Mouse (Mus musculus) mouse embryonic stem cell (cell line): ENCODE measurements around the gene Fut1.

Experiments
- in situ Hi-C, 2 experiments: fragments of 300-500 bp; cut with MboI; formaldehyde crosslinking; loops; 1 replicate in 1 of 2; 3 replicates in 1 of 2; pipeline ENCODE4 v1.14.3; 2019 to 2020; ENCODE audit warnings: low sequenced_read_pairs in 2 of 2, low pct_unique_long_range_greater_than_20kb in 1 of 2, mixed read lengths in 1 of 2; ENCODE audit not compliant: unreplicated experiment in 1 of 2

The Fut1 gene

DNA sequence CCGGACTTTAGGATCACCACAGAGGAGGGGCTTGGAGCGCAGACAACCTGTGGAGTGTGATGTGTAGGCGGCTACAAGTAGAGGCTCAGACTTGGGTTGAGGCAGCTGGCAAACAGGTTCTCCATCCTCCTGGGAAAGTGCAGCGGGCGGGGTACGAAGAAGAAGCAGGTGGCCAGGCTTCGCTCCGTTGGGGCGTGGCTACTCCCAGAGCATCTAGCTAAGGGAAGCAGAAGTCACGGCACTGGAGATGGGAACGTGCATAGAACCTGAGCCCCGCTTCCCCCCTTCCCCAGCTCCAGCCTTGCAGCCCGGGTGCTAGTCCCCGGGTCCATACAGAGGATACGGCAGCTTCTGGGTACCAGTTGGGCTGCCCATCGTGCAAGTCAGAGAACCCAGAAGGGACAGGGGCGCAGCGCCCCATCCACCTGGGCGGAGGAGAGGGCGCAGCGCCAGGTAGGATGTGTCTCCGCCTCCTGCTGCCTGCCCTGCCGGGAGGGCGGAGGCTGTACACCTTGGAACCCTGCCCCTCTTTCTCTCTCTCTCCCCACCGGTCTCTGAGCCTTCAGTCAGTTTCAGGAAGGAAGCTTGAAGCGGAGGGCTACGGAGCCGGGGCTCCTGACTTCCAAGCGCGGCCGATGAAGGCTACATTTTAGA, at the start of gene Fut1:
Gene Fut1 (plus strand): TSS at position 248 of the 654 bp plus-strand sequence.
- in situ Hi-C loops: no loop called here

DNA sequence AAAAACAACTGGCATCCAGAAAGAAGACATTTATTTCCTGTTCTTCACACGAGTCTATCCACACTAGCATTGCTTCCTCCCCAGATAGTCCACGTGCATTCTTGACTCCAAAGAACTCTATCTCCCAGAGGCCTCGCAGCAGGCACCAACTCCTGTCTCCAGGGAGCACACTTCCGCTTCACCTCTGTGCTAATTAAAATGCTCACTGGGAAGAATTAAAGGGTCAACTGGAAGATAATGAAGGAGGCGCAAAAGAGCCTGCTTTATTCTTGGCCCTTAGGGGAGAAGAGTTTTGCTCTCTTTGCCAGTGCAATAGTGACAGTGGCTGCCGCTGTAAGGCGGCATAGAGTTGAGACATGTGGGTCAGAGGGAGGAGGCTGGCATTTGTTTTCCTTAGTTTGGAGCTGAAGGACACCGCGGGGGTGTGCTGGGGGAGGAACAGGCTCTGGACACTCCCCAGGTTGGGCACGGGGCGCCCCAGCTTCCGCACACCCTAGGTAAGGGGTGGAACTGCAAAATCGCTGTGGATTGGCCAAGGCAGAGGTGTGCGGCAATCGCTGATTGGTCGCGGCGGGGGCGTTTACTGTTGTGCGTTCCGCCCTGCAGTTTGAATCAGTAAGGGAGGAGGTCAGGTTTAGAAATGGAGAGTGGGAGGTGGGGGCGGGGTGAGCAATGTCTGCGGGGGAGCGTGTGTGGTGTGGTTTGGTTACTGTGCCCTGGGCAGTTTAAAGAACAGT, 49.1 kb upstream of the Fut1 start:
- in situ Hi-C loops: no loop called here

DNA sequence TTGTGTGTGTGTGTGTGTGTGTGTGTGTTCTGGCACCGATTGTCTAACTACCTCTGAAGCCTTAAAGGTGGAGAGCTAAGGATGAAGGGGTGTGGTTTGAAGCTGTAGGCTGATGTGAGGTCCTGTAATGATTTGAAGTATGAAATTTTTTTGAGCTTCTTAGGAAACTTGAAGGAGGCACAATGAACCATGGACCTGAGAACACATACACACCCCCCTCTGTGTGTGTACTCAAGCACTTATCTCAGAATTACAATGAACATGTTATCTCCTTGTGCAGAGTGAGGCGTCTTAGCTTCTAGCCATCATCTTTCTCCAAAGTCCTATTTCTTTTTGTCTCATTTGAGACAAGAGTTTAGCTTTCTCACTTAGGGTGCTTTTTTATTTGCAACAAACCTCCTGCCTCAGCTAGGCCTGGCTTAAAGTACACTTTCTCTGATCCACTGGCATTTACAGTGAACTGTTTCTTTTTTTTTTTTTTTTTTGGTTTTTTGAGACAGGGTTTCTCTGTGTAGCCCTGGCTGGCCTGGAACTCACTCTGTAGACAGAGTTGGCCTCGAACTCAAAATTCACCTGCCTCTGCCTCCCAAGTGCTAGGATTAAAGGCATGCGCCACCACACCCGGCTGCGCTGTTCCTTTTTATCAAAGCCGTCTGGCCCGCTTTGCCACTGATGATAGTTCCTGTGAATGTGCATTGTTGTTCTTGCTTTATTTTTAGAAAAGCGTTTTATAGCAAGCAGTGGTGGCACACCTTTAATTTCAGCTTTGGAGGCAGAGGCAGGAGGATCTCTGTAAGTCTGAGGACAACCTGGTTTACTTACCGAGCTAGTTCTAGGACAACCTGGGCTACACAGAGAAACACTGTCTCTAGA, 48.3 kb upstream of the Fut1 start:
- in situ Hi-C loops: no loop called here

DNA sequence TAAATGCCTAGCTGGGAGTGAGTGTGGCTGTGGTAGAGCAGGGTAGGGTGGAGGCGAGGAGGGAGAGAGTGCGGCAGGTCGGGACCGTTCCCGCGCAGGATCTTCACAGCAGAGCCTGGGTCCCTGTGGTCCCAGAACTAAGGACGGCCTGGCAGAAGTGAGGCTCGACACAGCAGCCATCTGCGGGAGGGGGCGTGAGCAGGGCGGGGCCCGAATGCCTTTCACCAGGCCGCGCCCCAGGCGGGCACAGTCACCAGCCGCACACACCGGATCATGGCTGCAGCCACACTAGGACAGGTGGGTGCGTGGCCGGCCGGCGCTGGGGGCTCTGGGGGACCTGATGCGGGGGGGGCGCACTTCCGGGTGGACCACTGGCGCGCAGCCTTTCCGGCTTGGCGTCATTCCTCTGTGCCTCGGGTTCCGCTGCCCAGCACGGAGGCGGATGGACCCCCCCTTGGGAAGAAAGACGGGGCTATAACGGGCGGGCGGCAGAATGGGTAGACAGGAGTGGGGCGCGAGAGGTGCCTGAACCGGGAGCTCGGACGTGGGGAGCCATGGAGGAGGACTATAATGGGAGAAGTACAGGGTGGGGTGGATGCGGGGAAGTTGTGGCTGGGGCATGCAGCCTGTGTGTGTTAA, 46.9 kb upstream of the Fut1 start, which contains the start of gene Bcat2:
Gene Bcat2 (plus strand): TSS at position 51 of the 639 bp plus-strand sequence.
- in situ Hi-C loops: no loop called here

DNA sequence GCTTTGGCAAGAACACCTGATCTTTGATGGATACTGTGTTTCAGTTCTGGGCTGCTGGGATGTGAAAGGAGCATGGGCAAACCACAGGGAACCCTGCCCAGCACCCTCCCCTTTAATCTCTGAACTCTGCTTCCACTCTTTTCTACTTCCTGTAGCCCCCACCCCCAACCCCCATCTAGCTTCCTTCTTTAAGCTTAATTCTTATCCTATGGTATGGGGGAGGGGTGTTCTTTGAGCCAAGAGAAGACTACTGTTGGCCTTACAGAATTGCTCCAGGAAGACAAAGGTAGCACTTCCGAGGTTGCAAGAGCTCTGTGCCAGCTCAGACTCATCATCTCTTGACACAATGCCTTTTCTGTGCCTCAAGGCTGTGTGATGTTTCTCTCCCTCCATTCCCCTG, 45.1 kb upstream of the Fut1 start:
- in situ Hi-C loops: no loop called here

DNA sequence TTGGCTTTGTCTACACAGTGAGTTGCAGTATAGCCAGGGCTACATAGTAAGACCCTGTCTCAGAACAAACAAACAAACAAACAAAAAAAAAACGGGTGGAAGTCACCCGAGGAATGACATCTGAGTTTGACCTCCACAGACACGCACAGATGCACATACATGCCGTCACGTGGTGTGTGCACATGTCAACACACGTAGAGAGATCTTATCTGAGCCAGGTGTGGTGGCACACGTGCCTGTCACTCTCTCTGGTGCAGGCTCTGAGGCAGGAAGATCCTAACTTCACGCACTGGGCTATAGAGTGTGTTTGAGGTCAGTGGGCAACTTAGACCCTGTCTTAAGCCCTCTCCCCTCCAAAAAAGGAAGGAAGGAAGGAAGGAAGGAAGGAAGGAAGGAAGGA, 43.1 kb upstream of the Fut1 start:
- in situ Hi-C loops: no loop called here

DNA sequence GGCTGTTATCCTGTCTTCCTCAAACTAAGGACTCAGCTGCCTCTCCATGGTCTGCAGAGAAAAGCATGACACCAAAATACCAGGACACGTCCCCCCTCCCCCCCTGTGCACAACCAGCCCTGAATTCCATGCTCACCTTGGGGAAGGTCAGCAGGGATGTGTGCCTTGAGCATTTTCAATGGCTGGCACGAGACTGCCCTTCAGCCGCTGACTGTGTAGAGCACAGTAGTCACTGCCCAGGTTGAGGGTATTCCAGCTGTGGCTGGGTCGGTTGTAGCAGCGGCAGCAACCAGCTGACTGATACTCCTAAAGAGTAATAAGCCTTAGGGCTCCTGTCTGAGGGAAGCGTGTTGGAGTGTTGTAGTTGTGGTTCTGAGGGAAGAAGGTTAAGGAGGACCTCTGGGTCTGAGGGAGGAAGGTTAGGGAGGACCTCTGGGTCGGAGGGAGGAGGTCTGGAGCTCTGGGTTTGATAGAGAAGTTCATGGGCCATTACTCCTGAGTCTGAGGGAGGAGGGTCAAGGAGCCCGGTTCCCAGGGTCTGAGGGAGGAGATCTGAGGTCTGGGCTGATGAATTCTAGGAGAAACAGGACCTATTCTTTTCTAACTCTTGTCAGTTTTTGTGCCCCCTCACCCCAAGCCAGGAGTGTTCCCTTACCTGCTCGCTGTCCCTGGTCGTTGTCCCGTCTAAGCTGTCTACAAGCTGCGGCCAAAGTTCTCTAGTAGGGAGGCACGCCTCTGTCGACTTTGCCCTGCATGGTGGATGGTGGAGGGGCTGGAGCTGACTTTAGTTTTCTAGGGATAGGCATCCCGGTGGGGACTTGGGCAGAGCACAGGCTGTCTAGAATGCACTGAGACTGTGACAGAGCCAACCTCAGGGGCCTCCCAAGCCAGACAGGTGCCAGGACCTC, 42.4 kb upstream of the Fut1 start:
- in situ Hi-C loops: no loop called here

DNA sequence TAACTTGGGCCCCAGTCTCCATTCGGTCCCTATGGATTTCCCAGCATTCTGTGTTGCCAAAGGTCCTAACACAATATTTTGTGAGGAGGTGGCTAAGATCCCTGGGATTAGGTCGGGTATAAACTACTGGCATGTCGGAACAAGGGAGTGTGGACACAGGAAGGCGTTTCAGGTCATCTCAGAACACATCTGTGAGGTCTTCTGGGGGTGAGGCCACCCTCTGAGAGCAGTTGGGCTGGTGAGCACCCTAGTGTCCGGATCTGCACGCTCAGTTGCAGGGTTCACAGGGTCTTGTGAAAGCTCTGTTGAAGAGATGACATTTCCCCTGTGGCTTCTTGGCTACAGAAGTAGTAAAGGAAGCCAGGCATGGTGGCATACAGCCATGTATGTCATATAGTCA, 31.2 kb upstream of the Fut1 start:
- in situ Hi-C loops: no loop called here

DNA sequence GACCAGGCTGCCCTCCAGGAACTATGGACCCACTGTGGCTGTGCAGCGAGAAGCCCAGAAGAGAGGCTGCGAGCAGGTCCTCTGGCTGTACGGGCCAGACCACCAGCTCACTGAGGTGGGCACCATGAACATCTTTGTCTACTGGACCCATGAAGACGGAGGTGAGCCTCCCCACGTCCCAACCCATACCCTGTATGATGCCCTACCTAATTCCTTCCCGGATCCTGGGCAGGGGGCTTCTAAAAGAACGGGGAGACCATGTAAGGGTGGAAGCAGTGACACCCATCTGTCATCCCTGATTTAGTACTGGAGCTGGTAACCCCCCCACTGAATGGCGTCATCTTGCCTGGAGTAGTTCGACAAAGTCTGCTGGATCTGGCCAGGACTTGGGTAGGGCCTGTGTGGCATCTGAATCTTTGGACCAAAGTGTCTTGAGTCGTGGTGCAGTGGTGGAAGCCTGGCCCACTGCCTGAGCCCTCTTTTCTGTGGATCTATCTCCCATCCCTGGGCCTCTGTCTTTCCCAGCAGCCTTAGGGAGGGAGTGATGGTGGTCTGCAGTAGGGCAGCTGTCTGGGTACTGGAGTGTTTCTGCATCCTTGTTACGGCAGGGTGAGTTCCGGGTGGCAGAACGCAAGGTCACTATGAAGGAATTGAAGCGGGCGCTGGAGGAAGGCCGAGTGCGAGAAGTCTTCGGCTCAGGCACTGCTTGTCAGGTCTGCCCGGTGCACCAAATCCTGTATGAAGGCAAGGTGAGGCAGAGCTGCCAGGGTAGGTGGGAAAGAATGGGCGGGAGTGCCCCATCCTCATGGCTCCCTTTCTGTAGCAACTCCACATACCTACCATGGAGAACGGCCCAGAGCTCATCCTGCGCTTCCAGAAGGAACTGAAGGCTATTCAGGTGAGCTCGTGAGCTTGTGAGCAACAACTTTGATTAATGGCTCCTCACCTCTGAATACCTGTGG, 29.2 kb upstream of the Fut1 start:
- in situ Hi-C loops: no loop called here

DNA sequence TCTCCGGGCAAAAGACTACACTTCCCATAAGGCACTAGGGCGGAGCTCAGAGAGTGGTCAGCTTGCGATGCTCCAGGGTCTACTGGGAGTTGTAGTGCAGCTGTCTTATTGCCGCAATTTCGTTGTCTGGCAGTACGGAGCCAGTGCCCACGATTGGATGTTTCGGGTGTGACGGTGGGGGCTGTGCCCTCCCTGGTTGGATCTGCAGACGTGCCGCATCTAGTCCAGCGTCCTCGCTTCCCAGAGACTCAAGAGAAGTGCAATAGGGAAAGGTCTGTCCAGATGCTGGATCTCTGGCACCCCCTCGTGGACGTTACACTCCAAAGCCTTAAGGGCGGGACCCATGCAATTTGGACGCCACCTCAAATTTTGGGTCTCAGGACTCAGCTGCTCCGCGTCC, 27.9 kb upstream of the Fut1 start:
- in situ Hi-C loops: no loop called here

DNA sequence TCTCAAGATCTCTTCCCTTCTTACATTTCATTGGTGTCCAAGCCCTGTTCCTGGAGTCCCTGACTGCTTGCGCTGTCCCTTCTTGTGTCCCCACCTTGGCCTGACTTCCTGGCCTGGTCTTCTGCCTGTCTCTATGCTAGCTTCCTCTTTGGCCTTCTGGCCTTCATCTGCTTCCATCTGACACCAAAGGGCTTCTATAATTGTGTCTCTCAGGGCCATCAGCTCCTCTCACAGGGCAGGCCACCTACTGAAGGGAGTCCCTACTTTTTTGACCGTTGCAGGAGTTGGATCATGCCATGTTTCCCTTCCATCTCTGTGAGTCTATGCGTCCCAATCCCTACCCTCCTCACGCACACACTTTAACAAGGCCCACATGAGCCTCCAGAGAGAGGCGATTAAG, 27.2 kb upstream of the Fut1 start:
- in situ Hi-C loops: loop anchor here in 1 of 2 experiments (5.0 kb wide), 1 partner anchor 123 kb away; the partner anchor contains the start of gene Bax

DNA sequence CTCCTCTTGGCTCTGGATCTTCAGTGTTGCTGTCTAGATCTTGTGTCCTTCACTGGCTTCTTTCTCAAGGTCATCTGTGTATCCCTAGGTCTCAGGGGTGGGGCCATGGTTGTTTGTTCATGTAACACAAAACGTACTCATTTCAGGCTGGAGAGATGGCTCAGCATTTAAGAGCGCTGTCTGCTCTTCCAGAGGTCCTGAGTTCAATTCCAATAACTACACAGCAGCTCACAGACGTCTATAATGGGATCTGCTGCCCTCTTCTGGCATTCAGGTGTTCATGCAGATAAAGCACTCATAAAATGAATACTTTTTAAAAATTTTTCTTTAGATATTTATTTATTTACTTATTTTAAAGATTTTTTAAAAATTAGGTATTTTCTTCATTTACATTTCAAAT, 26.2 kb upstream of the Fut1 start:
- in situ Hi-C loops: loop anchor here in 1 of 2 experiments (5.0 kb wide), 1 partner anchor 124 kb away; the partner anchor contains the start of gene Bax

DNA sequence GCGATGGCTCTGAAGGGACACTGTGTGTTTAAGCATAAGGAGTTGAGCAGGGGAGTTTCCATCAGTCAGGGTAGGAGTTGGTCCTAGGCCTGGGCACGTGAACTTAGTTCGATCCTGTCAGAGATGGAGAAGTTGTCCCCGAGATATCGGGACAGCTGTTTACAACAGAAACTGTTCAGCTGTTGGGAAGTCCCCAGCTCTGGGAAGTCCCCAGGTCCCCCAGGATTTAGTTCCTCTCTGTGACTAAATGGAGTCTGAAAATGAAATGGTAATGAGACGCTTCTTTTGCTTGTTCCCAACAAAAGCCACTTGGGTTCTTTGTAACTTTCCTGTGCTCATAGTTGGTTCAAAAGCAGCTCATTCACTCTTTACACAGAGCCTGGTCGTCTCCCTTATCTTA, 25.2 kb upstream of the Fut1 start:
- in situ Hi-C loops: loop anchor here in 1 of 2 experiments (5.0 kb wide), 1 partner anchor 125 kb away; the partner anchor contains the start of gene Bax

DNA sequence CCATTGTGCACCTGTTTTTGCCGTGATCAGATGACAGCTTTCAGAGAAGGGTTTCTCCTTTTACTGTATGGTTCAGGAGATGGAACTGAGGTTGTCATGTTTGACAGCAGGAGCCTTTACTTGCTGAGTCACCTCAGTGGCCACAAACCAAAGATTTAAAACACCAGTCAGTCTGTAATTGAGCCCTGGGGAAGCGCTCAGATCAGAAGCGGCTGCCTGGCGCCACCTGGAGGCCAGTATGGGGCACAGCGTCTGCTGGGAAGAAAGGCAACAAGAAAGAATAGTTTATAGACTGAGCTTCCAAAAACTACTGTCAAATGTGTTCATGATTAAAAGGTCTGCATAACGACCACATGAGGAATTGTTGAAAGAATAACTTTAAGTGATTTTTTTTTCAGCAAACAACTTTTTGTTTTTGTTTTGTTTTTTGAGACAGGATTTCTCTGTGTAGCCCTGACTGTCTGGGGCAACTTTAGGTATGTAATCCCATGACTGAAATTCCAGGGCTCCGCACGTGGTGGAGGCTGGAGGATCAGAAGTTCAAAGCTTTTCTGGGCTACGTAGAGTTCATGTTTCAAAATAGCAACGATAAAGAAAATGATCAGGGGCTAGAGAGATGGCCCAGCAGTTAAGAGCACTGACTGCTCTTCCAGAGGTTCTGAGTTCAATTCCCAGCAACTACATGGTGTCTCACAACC, 23.8 kb upstream of the Fut1 start:
- in situ Hi-C loops: loop anchor here in 1 of 2 experiments (5.0 kb wide), 1 partner anchor 126 kb away; the partner anchor contains the start of gene Bax

DNA sequence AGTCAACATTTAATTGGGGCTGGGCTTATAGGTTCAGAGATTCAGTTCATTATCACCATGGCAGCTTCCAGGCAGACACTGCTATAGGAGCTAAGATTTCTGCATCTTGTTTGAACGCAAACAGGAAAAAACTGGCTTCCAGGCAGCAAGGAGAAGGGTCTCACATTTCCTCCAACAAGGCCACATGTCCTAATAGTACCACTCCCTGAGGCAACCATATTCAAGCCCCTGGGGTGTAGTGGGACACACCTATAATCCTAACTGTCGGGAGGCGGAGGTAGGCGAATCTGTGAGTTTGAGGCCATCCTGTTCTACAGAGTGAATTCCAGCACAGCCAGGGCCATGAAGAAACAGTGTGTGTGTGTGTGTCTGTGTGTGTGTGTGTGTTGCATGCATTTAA, 21.9 kb upstream of the Fut1 start:
- in situ Hi-C loops: no loop called here

DNA sequence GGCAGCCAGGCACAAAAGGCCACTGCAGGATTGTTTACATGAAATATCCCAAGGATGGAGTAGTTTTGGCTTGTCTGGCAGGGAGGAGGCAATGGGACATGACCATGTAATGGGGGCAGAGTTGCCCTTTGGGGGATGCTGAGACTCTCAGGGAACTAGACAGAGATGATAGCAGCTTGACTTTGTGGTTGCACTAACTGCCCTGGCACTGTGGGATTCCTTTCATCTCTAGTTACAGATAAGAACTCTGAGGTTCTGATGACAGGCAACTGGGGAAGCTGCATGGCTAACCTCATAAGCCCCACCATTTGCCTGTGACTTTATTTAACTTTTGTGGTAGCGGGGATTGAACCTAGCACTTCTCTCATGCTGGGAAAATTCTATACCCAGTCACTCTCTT, 21.0 kb upstream of the Fut1 start:
- in situ Hi-C loops: no loop called here
